Mouse (Mus musculus) heart, adult 18-20 months (tissue): Measurements from ENCODE around the gene Pdlim3. TPM values are rescaled to one million over a fixed set of nuclear protein-coding genes. Genes with fewer than 3 reads are reported as not detected.
A peak's percentile ranks its signal among the peaks of the same experiment; 100 is the strongest.

Source experiments
- DNase-seq, 2 experiments: peaks; one replicate each; pipeline ENCODE4 v3.0.0; 2021 to 2022; ENCODE audit warnings: mixed read lengths in 1 of 2
- long read RNA-seq, 2 experiments: library from polyadenylated mRNA; stranded (forward); transcript quantifications; one replicate each; pipeline ENCODE4 v2.0.0; 2021
- total RNA-seq, 2 experiments: library from RNA; stranded (reverse); gene quantifications; 2 replicates each; pipeline ENCODE4 v1.2.3; 2021

The Pdlim3 gene
- total RNA-seq = 10 to 100 TPM; 21.9 to 30.0 TPM
- long read RNA-seq, experiment 1, partial matches to known transcripts = 1 of 16 reads
- long read RNA-seq, experiment 1, other reads (novel, unspliced or antisense) = 11 of 16 reads
- long read RNA-seq, experiment 2, partial matches to known transcripts = 1 of 16 reads
- long read RNA-seq, experiment 2, other reads (novel, unspliced or antisense) = 11 of 16 reads

- DNase-seq = peak; percentile 76 to 78
Observed at GRCm38 (mm10) chr8:45885202-45885685, at the start of gene Pdlim3. Gene Pdlim3, plus strand, starts transcription at chr8:45885461.

GRCm38 (mm10) chr8:45843306-45843705 is 42.0 kb upstream of the Pdlim3 start:
- no peak for DNase-seq

GRCm38 (mm10) chr8:45844097-45844885 is 41.0 kb upstream of the Pdlim3 start:
- peak; percentile 58 to 59 for DNase-seq

GRCm38 (mm10) chr8:45844911-45845481 is 40.3 kb upstream of the Pdlim3 start:
- peak; percentile 71 to 76 for DNase-seq

GRCm38 (mm10) chr8:45845906-45846305 is 39.4 kb upstream of the Pdlim3 start:
- DNase-seq = no peak

- no peak for DNase-seq
Observed at GRCm38 (mm10) chr8:45855118-45855517, 30.1 kb upstream of the Pdlim3 start.

- DNase-seq = no peak
Observed at GRCm38 (mm10) chr8:45857734-45858133, 27.5 kb upstream of the Pdlim3 start.

GRCm38 (mm10) chr8:45858391-45858790 is 26.9 kb upstream of the Pdlim3 start:
- no peak for DNase-seq

GRCm38 (mm10) chr8:45871587-45871986 is 13.7 kb upstream of the Pdlim3 start:
- DNase-seq = peak; percentile 33 to 62

- peak; percentile 73 to 81 for DNase-seq
Observed at GRCm38 (mm10) chr8:45872077-45872476, 13.2 kb upstream of the Pdlim3 start.

GRCm38 (mm10) chr8:45874945-45875626 is 10.2 kb upstream of the Pdlim3 start:
- DNase-seq = peak; percentile 93 to 97

GRCm38 (mm10) chr8:45876397-45876796 is 8.9 kb upstream of the Pdlim3 start:
- no peak for DNase-seq

- no peak for DNase-seq
Observed at GRCm38 (mm10) chr8:45877680-45878079, 7.6 kb upstream of the Pdlim3 start.

GRCm38 (mm10) chr8:45880457-45880856 is 4.8 kb upstream of the Pdlim3 start:
- no peak for DNase-seq

- no peak for DNase-seq
Observed at GRCm38 (mm10) chr8:45881726-45882125, 3.5 kb upstream of the Pdlim3 start.

GRCm38 (mm10) chr8:45883793-45884192 is 1.5 kb upstream of the Pdlim3 start:
- DNase-seq = no peak

GRCm38 (mm10) chr8:45884552-45884951 is 709 bp upstream of the Pdlim3 start:
- DNase-seq = peak; percentile 51 to 67

- DNase-seq = peak in 1 of 2 experiments; percentile 22
Observed at GRCm38 (mm10) chr8:45885775-45886174, 514 bp downstream of the Pdlim3 start.

- no peak for DNase-seq
Observed at GRCm38 (mm10) chr8:45889737-45890136, 4.5 kb downstream of the Pdlim3 start.

- DNase-seq = no peak
Observed at GRCm38 (mm10) chr8:45896590-45896989, 11.3 kb downstream of the Pdlim3 start.

- peak in 1 of 2 experiments; percentile 43 for DNase-seq
Observed at GRCm38 (mm10) chr8:45899783-45900182, 14.5 kb downstream of the Pdlim3 start.

GRCm38 (mm10) chr8:45901626-45902025 is 16.4 kb downstream of the Pdlim3 start:
- DNase-seq = peak; percentile 33 to 38
